Mouse (Mus musculus) heart, adult 9 months (tissue): ENCODE measurements around the gene Uimc1.

Experiments used
- DNase-seq, 2 experiments: peaks; one replicate each; pipeline ENCODE4 v3.0.0; 2022; ENCODE audit warnings: low spot score in 2 of 2

The Uimc1 gene

GRCm38 (mm10) chr13:54995161-54995560, 104.9 kb downstream of the Uimc1 start:
- no peak for DNase-seq

- DNase-seq, result no peak
These were observed 105.5 kb downstream of the Uimc1 start for GRCm38 (mm10) chr13:54994576-54994975.

- no peak for DNase-seq
These were observed 107.9 kb downstream of the Uimc1 start for GRCm38 (mm10) chr13:54992215-54992614.

DNA sequence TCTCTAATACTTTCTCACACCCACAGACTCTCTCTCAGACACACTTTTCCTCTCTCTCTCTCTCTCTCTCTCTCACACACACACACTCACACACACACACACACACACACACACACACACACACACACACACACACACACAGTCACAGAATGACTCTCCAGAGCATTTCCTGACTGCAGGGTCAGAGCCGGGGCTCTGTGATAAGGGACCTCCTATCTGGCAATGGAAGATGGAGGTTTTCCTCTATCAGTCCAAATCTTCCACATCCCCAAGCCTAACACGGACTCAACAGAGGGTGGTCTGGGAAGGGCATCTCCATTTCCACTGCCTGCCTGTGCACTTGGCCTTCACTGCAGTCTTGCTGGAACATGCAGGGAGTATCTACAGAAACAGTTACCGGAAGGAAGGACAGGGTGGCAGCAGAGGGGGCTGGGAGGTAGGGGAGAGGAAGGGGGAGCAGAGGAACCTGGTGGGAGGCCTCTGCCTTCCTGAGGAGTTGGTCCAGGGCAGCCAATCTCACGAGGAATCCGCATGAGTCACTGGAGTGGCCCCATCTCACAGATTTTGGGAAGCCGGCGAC, 111.8 kb downstream of the Uimc1 start:
- DNase-seq, result no peak

- no peak for DNase-seq
These were observed 112.7 kb downstream of the Uimc1 start for GRCm38 (mm10) chr13:54987405-54987804.

GRCm38 (mm10) chr13:54983614-54984013, 116.5 kb downstream of the Uimc1 start:
- no peak for DNase-seq

DNA sequence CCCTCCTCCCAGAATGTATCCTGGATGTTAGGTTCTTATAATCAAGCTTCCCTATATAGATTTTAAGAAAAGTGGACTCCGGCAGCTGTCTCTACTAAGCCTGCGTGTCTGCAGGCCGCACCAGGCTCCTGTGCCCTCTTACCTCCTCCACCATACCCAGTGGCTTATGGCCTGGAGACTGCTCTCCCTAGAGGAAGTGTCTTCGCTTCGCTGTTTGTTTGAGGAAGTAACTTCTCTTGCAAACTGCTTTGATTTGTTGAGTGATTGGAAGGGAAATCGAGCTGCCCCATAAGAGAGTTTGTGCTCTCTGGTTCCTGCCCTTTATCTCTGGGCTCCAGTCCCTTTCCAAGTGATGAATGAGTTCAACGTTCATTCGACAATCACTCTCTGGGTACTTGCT, 117.1 kb downstream of the Uimc1 start:
- DNase-seq, result no peak

DNA sequence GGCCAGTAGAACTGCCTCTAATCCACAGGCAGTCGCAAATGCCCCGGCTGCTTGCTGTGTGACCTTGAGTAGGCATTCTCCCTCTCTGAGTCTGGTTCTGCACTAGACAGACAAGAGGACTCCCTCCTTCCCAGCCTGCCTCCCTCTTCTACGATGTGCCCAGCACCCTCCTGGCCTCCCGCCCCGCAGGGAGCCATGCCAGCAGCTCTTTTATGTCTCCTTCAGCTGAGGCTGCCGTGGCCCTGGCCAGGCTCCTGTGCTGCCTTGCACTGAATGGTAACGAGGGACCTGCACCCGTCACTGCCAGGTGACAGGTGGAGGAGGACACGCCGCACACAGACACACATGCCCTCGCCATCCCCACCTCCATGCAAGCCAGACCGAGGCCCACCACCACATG, 119.1 kb downstream of the Uimc1 start:
- no peak for DNase-seq

DNA sequence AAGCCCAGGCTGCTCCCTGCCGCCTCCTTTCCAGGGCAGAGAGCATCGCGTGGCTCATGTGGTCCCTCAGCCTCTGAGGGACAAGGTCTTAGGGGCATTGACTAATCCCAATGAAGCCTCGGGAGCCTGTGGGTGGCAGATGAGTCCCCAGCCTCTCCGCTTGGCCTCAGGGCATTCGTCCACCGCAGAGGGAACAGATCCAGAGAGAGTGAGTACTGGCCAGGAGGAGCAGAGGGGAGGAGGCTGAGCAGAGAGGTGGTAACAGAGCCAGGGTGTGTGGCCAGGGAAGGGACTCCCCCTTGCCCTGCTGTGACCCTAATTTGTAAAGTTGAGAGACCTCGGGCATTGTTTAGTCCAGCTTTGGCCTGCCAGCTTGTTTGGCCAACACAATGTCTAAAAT, 121.3 kb downstream of the Uimc1 start:
- DNase-seq, result no peak
